Mouse (Mus musculus): ENCODE measurements around the gene Pabpc5. TPM values are rescaled to one million over a fixed set of nuclear protein-coding genes. Genes with fewer than 3 reads are reported as not detected.

The Pabpc5 gene
- total RNA-seq (2021): 0.30 TPM in 1 of 2 replicates, not detected in the other
- long read RNA-seq: 0 reads

- DNase-seq: peak; percentile 48
Measured at GRCm38 (mm10) chrX:119927081-119927571, at the start of gene Pabpc5. Gene Pabpc5 (plus strand): TSS chrX:119927196.

- DNase-seq: no peak
Measured at GRCm38 (mm10) chrX:119886957-119887593, 39.9 kb upstream of the Pabpc5 start.

GRCm38 (mm10) chrX:119888326-119888920 is 38.6 kb upstream of the Pabpc5 start:
- DNase-seq: no peak

GRCm38 (mm10) chrX:119927852-119928251 is 856 bp downstream of the Pabpc5 start:
- no peak for DNase-seq
